Mouse (Mus musculus) MEL (cell line): ENCODE results near the gene Vmn1r223. TPM values are rescaled to one million over a fixed set of nuclear protein-coding genes. Genes with fewer than 3 reads are reported as not detected.
A peak's percentile ranks its signal among the peaks of the same experiment; 100 is the strongest.

ENCODE experiments used
- DNase-seq: peaks from one replicate; pipeline ENCODE4 v3.0.0; 2011; ENCODE audit warnings: low read depth, low spot score
- H3K27ac ChIP-seq: 2 replicates; pipeline ENCODE4 v1.5.1; 2012; ENCODE audit warnings: low read depth, mild to moderate bottlenecking, control low read depth, low read length, moderate library complexity; ENCODE audit not compliant: control insufficient read depth
- H3K27me3 ChIP-seq, 2 experiments: fragments of 150-350 bp in 1 of 2; sonication (generic) in 1 of 2; 2 replicates each; pipeline ENCODE4 v1.6.1; 2012; ENCODE audit warnings: low read length in 2 of 2, mild to moderate bottlenecking in 2 of 2, improper control_type of control experiment in 1 of 2, moderate library complexity in 1 of 2; ENCODE audit not compliant: insufficient read depth in 2 of 2, control insufficient read depth in 1 of 2
- H3K36me3 ChIP-seq, 2 experiments: 2 replicates each; pipeline ENCODE4 v1.6.1; 2012 to 2014; ENCODE audit warnings: low read length in 2 of 2, improper control_type of control experiment in 1 of 2, inconsistent platforms in 1 of 2, mild to moderate bottlenecking in 1 of 2; ENCODE audit not compliant: insufficient read depth in 2 of 2, control insufficient read depth in 1 of 2
- H3K4me1 ChIP-seq, 2 experiments: fragments of 150-350 bp in 1 of 2; sonication (generic) in 1 of 2; 2 replicates each; pipeline ENCODE4 v1.6.1; 2012; ENCODE audit warnings: low read length in 2 of 2, improper control_type of control experiment in 1 of 2, mild to moderate bottlenecking in 1 of 2; ENCODE audit not compliant: insufficient read depth in 2 of 2, control insufficient read depth in 1 of 2
- H3K4me3 ChIP-seq, 2 experiments: fragments of 150-350 bp in 1 of 2; sonication (generic) in 1 of 2; 2 replicates each; pipeline ENCODE4 v1.5.1; 2012; ENCODE audit warnings: low read depth in 2 of 2, low read length in 2 of 2, mild to moderate bottlenecking in 2 of 2, moderate library complexity in 2 of 2, control low read depth in 1 of 2, improper control_type of control experiment in 1 of 2; ENCODE audit not compliant: control insufficient read depth in 1 of 2, insufficient read depth in 1 of 2
- H3K79me2 ChIP-seq: 2 replicates; pipeline ENCODE4 v1.6.1; 2012; ENCODE audit warnings: mild to moderate bottlenecking, low read length, moderate library complexity; ENCODE audit not compliant: control insufficient read depth, poor library complexity, insufficient read depth
- H3K9ac ChIP-seq: 2 replicates; pipeline ENCODE4 v1.6.1; 2012; ENCODE audit warnings: low read depth, mild to moderate bottlenecking, control low read depth, low read length, moderate library complexity; ENCODE audit not compliant: control insufficient read depth, poor library complexity, severe bottlenecking
- H3K9me3 ChIP-seq: fragments of 150-350 bp; sonication (generic); replicated peaks from 2 replicates; pipeline ENCODE4 v1.6.1; 2012; ENCODE audit warnings: mild to moderate bottlenecking, low read length, improper control_type of control experiment, moderate library complexity; ENCODE audit not compliant: insufficient read depth
- CHD1 ChIP-seq: IDR thresholded peaks from 2 replicates; pipeline ENCODE4 v1.6.1; 2012; ENCODE audit warnings: low read depth, mild to moderate bottlenecking, inconsistent platforms, low read length, improper control_type of control experiment
- CHD2 ChIP-seq: IDR thresholded peaks from 2 replicates; pipeline ENCODE4 v1.6.1; 2011; ENCODE audit warnings: low read length, improper control_type of control experiment
- CTCF ChIP-seq, 3 experiments: IDR thresholded peaks in 2 of 3; conservative IDR thresholded peaks in 1 of 3; 2 replicates each; pipeline ENCODE4 v1.5.1; 2011 to 2012; ENCODE audit warnings: low read length in 3 of 3, low read depth in 2 of 3, mild to moderate bottlenecking in 2 of 3, improper control_type of control experiment in 1 of 3, inconsistent platforms in 1 of 3, mixed read lengths in 1 of 3, moderate library complexity in 1 of 3; ENCODE audit not compliant: control insufficient read depth in 1 of 3, insufficient read depth in 1 of 3, poor library complexity in 1 of 3, severe bottlenecking in 1 of 3
- E2F4 ChIP-seq: IDR thresholded peaks from 2 replicates; pipeline ENCODE4 v1.6.1; 2011; ENCODE audit warnings: low read depth, low read length, improper control_type of control experiment, borderline replicate concordance
- ELF1 ChIP-seq: IDR thresholded peaks from 2 replicates; pipeline ENCODE4 v1.6.1; 2014; ENCODE audit warnings: low read depth, mild to moderate bottlenecking, inconsistent platforms, low read length, improper control_type of control experiment, moderate library complexity
- GABPA ChIP-seq: IDR thresholded peaks from 2 replicates; pipeline ENCODE4 v1.6.1; 2012; ENCODE audit warnings: low read depth, mild to moderate bottlenecking, inconsistent platforms, low read length, improper control_type of control experiment, moderate library complexity
- GATA1 ChIP-seq: IDR thresholded peaks from 2 replicates; pipeline ENCODE4 v1.6.1; 2011; ENCODE audit warnings: low read depth, low read length, improper control_type of control experiment
- HCFC1 ChIP-seq: IDR thresholded peaks from 2 replicates; pipeline ENCODE4 v1.6.1; 2012; ENCODE audit warnings: low read depth, mild to moderate bottlenecking, inconsistent platforms, low read length, improper control_type of control experiment, moderate library complexity
- MAFK ChIP-seq: IDR thresholded peaks from 2 replicates; pipeline ENCODE4 v1.6.1; 2011; ENCODE audit warnings: low read depth, mild to moderate bottlenecking, low read length, improper control_type of control experiment, borderline replicate concordance
- MAZ ChIP-seq: IDR thresholded peaks from 2 replicates; pipeline ENCODE4 v1.6.1; 2012; ENCODE audit warnings: low read depth, mild to moderate bottlenecking, inconsistent platforms, low read length, improper control_type of control experiment
- MXI1 ChIP-seq: IDR thresholded peaks from 2 replicates; pipeline ENCODE4 v1.6.1; 2011; ENCODE audit warnings: mild to moderate bottlenecking, low read depth, low read length, improper control_type of control experiment
- MYC ChIP-seq: IDR thresholded peaks from 2 replicates; pipeline ENCODE4 v1.6.1; 2011; ENCODE audit warnings: low read depth, mild to moderate bottlenecking, low read length, improper control_type of control experiment, moderate library complexity
- NELFE ChIP-seq: IDR thresholded peaks from 2 replicates; pipeline ENCODE4 v1.6.1; 2011; ENCODE audit warnings: low read depth, low read length, improper control_type of control experiment
- NRF1 ChIP-seq: IDR thresholded peaks from 2 replicates; pipeline ENCODE4 v1.6.1; 2014; ENCODE audit warnings: low read depth, mild to moderate bottlenecking, inconsistent platforms, low read length, improper control_type of control experiment, moderate library complexity; ENCODE audit not compliant: poor library complexity, insufficient read depth, severe bottlenecking
- POLR2A ChIP-seq, 2 experiments: IDR thresholded peaks; 2 replicates each; pipeline ENCODE4 v1.6.1; 2011 to 2012; ENCODE audit warnings: low read length in 2 of 2, mild to moderate bottlenecking in 2 of 2, control low read depth in 1 of 2, improper control_type of control experiment in 1 of 2, low read depth in 1 of 2, moderate library complexity in 1 of 2; ENCODE audit not compliant: control insufficient read depth in 1 of 2, insufficient read depth in 1 of 2, poor library complexity in 1 of 2
- RAD21 ChIP-seq: IDR thresholded peaks from 2 replicates; pipeline ENCODE4 v1.6.1; 2011; ENCODE audit warnings: mild to moderate bottlenecking, low read depth, low read length, improper control_type of control experiment
- RCOR1 ChIP-seq: IDR thresholded peaks from 2 replicates; pipeline ENCODE4 v1.6.1; 2012; ENCODE audit warnings: low read depth, mild to moderate bottlenecking, inconsistent platforms, low read length, improper control_type of control experiment
- TBP ChIP-seq: IDR thresholded peaks from 2 replicates; pipeline ENCODE4 v1.8.0; 2011; ENCODE audit warnings: low read depth, low read length, improper control_type of control experiment
- TCF12 ChIP-seq: IDR thresholded peaks from 2 replicates; pipeline ENCODE4 v1.6.1; 2014; ENCODE audit warnings: low read depth, mild to moderate bottlenecking, inconsistent platforms, low read length, improper control_type of control experiment, moderate library complexity
- ZKSCAN1 ChIP-seq: IDR thresholded peaks from 2 replicates; pipeline ENCODE4 v1.6.1; 2012; ENCODE audit warnings: low read depth, mild to moderate bottlenecking, inconsistent platforms, low read length, improper control_type of control experiment, moderate library complexity
- polyA plus RNA-seq, 2 experiments: library from polyadenylated mRNA; stranded (reverse) in 1 of 2; unstranded in 1 of 2; fragments of >175 nt in 1 of 2; fragments of >200 nt in 1 of 2; gene quantifications; 2 replicates each; pipeline versions ENCODE4 v1.2.1 to v1.2.4; 2012; ENCODE audit warnings: low replicate concordance in 2 of 2, low read depth in 1 of 2; ENCODE audit not compliant: insufficient read length in 2 of 2, insufficient read depth in 1 of 2, missing spikeins in 1 of 2
- total RNA-seq: library from RNA; depleted of rRNA; stranded (reverse); fragments of 300-350 nt; gene quantifications from 2 replicates; pipeline ENCODE4 v1.2.3, GENCODE M21; 2012; rRNA removed

Vmn1r223 gene
- total and polyA plus RNA-seq, 3 experiments: not detected

- 0 out of 2 replicates have a peak overlapping the region, but pooled peaks have one; percentile 8 for H3K27ac ChIP-seq
- no peak for TF ChIP-seq ZKSCAN1
- TF ChIP-seq MAZ: no peak
- TF ChIP-seq CHD2: no peak
- TF ChIP-seq MYC: 0 out of 2 replicates have a peak, but pooled peaks have one; percentile 5
- no peak for TF ChIP-seq NRF1
- no peak for TF ChIP-seq MXI1
- no peak for TF ChIP-seq TBP
- TF ChIP-seq GABPA: no peak
- no peak for TF ChIP-seq CTCF (IDR thresholded peaks at IDR 0.05 in 2 of 3, conservative IDR thresholded peaks at IDR 0.05 in 1 of 3; ENCODE audit: control insufficient read depth in 1 of 3, insufficient read depth in 1 of 3, low read depth in 2 of 3, low read length in 3 of 3, poor library complexity in 1 of 3, severe bottlenecking in 1 of 3)
- TF ChIP-seq GATA1: no peak
- TF ChIP-seq RAD21: no peak
- TF ChIP-seq RCOR1: no peak
- no peak for TF ChIP-seq TCF12
- no peak for TF ChIP-seq HCFC1
- peak in 1 of 2 experiments; percentile 22; a peak in 1 of 4 replicates for TF ChIP-seq POLR2A (IDR thresholded peaks at IDR 0.05; ENCODE audit: control insufficient read depth in 1 of 2, insufficient read depth in 1 of 2, low read depth in 1 of 2, low read length in 2 of 2, poor library complexity in 1 of 2)
- TF ChIP-seq, all 39 proteins: peak for 2
- peak overlapping the region; percentile 54 for H3K9ac ChIP-seq
- no peaks in the 10 kb centered on the region for H3K79me2 ChIP-seq
- H3K36me3 ChIP-seq: no peaks in the 10 kb centered on the region; a peak in 1 of 4 replicates
- no peaks in the 10 kb centered on the region for H3K27me3 ChIP-seq
- H3K4me3 ChIP-seq: peak overlapping the region; percentile 61 to 76
- no peaks in the 10 kb centered on the region for H3K9me3 ChIP-seq
- H3K4me1 ChIP-seq: 0 out of 4 replicates have a peak, but pooled peaks cover 0 to 5% of the 10 kb centered on the region in 2 experiments
- no peak for DNase-seq
Observed at GRCm38 (mm10) chr13:23299276-23299998, 52.5 kb downstream of the Vmn1r223 start.

- Histone ChIP-seq H3K9ac (peak overlapping the region; percentile 54), H3K27ac (no peak overlapping the region), H3K27me3 (no peaks in the 10 kb centered on the region)
- TF ChIP-seq MAFK (peak; percentile 97), E2F4 (peak; percentile 73), MYC (peak; percentile 45; the same call in 1 of the 2 replicates), RCOR1 (no peak), CHD1 (no peak), NELFE (no peak), TBP (peak; percentile 100), ELF1 (0 out of 2 replicates have a peak, but pooled peaks have one; percentile 21)
- TF ChIP-seq, all 39 proteins: peak for 5
- DNase-seq: peak; percentile 88
- no peaks in the 10 kb centered on the region; a peak in 1 of 4 replicates for H3K36me3 ChIP-seq
- H3K4me3 ChIP-seq: peak overlapping the region; percentile 61 to 76
- H3K9me3 ChIP-seq: no peaks in the 10 kb centered on the region
- no peaks in the 10 kb centered on the region for H3K79me2 ChIP-seq
- 0 out of 4 replicates have a peak, but pooled peaks cover 0 to 5% of the 10 kb centered on the region in 2 experiments for H3K4me1 ChIP-seq
Observed at GRCm38 (mm10) chr13:23299999-23300341, 53.0 kb downstream of the Vmn1r223 start.

Other genes starting within 250 kb of the Vmn1r223 start
- gene Vmn1r213, start 239.5 kb upstream of the Vmn1r223 start, total RNA-seq: not detected in 2 replicates
- not detected for gene Vmn1r213, start 239.5 kb upstream of the Vmn1r223 start, polyA plus RNA-seq
- not detected in 2 replicates for gene Vmn1r214, start 216.7 kb upstream of the Vmn1r223 start, total RNA-seq
- gene Vmn1r214, start 216.7 kb upstream of the Vmn1r223 start, polyA plus RNA-seq: not detected
- gene Vmn1r215, start 179.1 kb upstream of the Vmn1r223 start, total RNA-seq: not detected in 2 replicates
- gene Vmn1r215, start 179.1 kb upstream of the Vmn1r223 start, polyA plus RNA-seq: not detected
- gene Vmn1r217, start 128.9 kb upstream of the Vmn1r223 start, total RNA-seq: not detected in 2 replicates
- not detected for gene Vmn1r217, start 128.9 kb upstream of the Vmn1r223 start, polyA plus RNA-seq
- not detected in 2 replicates for gene Vmn1r218, start 114.0 kb upstream of the Vmn1r223 start, total RNA-seq
- gene Vmn1r218, start 114.0 kb upstream of the Vmn1r223 start, polyA plus RNA-seq: under 1 TPM in 1 of 2 experiments, not detected in 1; 0.01 TPM
- not detected in 2 replicates for gene Vmn1r219, start 87.8 kb upstream of the Vmn1r223 start, total RNA-seq
- not detected for gene Vmn1r219, start 87.8 kb upstream of the Vmn1r223 start, polyA plus RNA-seq
- not detected in 2 replicates for gene Vmn1r220, start 59.2 kb upstream of the Vmn1r223 start, total RNA-seq
- not detected for gene Vmn1r220, start 59.2 kb upstream of the Vmn1r223 start, polyA plus RNA-seq
- not detected in 2 replicates for gene Vmn1r221, start 33.0 kb upstream of the Vmn1r223 start, total RNA-seq
- gene Vmn1r221, start 33.0 kb upstream of the Vmn1r223 start, polyA plus RNA-seq: not detected
- not detected in 2 replicates for gene Vmn1r222, start 11.2 kb upstream of the Vmn1r223 start, total RNA-seq
- gene Vmn1r222, start 11.2 kb upstream of the Vmn1r223 start, polyA plus RNA-seq: not detected
- 7.0 and 8.4 TPM in 2 replicates for gene Zfp322a, start 122.1 kb downstream of the Vmn1r223 start, total RNA-seq
- gene Zfp322a, start 122.1 kb downstream of the Vmn1r223 start, polyA plus RNA-seq: 1 to 10 TPM in 1 of 2 experiments, not detected in 1; 5.7 TPM
- 12.5 and 16.2 TPM in 2 replicates for gene Abt1, start 176.7 kb downstream of the Vmn1r223 start, total RNA-seq
- gene Abt1, start 176.7 kb downstream of the Vmn1r223 start, polyA plus RNA-seq: 10 to 100 TPM in 1 of 2 experiments, not detected in 1; 14.2 TPM
- 0.07 TPM in 1 of 2 replicates, not detected in the other for gene Btn1a1, start 218.8 kb downstream of the Vmn1r223 start, total RNA-seq
- gene Btn1a1, start 218.8 kb downstream of the Vmn1r223 start, polyA plus RNA-seq: under 1 TPM in 1 of 2 experiments, not detected in 1; 0.25 TPM
- not detected in 2 replicates for gene Btn2a2, start 241.7 kb downstream of the Vmn1r223 start, total RNA-seq
- gene Btn2a2, start 241.7 kb downstream of the Vmn1r223 start, polyA plus RNA-seq: not detected